Mouse (Mus musculus) left cerebral cortex, adult 18-20 months (tissue): ENCODE results near the gene Lime1. TPM values are rescaled to one million over a fixed set of nuclear protein-coding genes. Genes with fewer than 3 reads are reported as not detected.

Source experiments
- DNase-seq, 2 experiments: peaks; one replicate each; pipeline ENCODE4 v3.0.0; 2021 to 2022; ENCODE audit warnings: low spot score in 2 of 2, mixed read lengths in 1 of 2
- total RNA-seq, 2 experiments: library from RNA; stranded (reverse); gene quantifications; 2 replicates each; pipeline ENCODE4 v1.2.3; 2021

Gene Lime1
- total RNA-seq, 2 experiments from 2014 or later: 34.4 to 35.6 TPM

DNA sequence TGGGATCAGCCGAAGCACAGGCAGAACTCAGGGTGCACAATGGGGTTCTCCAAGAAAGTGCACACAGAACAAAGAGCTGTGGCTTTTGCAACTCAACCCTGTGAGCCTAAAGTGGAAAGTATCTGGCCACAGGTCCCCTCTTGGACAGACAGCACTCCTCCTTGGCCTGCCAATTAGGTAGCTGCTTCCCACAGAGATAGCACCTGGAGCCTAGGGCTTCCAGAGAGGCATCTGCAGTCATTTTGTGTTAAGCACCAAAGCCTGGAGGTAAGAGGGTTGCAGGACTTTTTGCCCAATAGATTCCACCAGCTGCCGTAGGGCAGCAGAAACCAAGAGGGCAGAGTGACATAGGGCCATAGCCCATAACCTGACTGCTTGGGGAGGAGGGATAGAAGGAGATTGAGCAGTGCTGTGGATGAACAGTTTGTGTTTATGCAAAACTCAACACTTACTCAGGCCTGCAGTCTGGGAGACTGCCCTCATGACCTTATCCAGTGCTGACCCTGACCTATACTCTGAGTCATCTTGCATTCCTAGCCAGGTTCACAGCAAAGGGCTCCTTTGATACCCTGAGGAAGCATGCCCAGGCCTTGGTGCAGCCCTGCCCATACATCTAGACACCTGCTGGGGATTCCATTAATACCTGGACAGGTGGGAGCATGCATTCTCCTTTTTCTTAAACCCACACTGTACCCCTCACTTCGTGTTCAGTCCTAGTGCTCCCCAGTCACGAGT is 10.4 kb downstream of the Lime1 start:
- DNase-seq: no peak

DNA sequence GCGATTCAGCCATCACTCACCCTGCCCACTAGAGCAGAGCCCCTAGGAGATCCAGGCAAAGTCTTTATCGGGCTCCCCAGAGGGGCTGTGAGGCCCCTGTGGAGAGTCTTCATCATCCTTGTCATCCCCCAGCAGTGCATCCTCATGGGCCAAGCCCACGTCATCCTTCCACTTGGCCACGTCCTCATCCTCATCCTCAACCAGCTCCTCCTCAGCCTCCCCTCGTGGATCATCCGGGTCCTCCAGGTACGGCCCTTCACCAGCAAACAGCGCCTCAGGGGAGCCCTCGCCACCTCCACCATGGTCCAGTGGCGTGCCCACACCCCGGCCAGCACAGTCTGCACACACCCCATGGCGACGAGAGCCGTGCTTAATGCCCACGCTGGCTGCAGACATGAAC is 11.1 kb downstream of the Lime1 start:
- DNase-seq: no peak

DNA sequence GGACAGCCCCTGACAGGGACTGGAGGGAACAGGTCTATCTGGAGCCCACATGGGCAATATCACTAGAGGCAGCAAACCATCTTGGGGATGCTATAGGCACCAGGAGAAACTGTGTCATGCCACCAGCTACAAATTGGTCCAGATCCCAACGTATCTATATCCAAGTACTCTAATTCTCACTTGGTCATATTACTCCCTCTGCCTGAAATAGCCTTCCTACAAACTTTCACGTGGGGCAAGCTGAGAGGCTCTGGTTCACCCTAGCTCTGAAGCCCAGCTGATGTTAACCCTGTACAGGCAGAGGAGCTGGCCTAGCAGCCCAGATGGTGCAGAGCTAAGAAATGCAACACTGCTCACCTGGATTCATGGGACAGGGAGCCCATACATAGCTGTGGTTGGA is 11.7 kb downstream of the Lime1 start:
- DNase-seq: no peak

DNA sequence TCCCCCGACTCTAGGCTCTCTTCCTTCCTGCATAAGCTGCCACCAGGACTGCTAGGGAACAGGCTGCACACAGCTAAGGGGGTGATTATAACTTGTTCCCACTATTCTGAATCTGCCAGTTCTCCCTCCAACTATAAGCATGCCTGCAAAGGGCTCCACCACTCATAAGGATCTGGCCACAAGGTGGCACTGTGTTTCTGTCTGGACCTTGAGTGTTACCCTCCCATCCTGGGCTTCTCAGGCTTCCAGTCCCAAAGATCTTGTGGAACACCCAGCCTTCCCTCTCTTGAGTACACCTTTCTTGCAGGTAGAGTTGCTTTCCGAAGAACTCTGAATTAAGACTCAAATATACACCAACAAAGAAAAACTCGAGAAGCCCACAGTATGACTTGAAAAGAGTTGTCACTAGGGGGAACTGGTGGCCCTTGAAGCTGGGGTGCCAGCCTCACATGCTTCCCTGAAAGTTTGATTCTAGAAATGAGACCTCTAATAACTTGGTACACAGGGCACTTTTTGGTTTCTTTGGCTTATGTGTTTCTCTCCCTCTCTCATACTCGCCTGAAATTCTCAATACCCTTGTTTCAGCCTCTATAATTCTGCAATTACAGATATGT is 12.8 kb downstream of the Lime1 start:
- DNase-seq: peak; percentile 87 to 94

DNA sequence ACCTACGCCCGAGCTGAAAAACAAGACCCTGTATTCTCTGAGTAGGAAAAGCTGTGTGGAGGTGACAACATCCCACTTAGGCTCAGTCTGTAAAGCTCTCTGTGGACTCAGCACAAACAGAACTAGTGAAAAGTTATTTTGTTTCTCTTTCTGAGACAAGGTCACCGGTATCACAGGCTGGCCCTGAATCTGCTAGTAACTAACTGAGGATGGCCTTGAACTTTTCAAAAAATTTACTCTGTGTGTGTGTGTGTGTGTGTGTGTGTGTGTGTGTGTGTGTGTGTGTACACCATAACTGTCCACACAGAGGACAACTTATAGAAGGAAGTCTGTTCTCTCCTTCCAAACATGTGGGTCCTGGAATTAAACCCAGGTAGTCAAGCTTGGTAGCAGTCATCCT is 14.2 kb downstream of the Lime1 start:
- no peak for DNase-seq

DNA sequence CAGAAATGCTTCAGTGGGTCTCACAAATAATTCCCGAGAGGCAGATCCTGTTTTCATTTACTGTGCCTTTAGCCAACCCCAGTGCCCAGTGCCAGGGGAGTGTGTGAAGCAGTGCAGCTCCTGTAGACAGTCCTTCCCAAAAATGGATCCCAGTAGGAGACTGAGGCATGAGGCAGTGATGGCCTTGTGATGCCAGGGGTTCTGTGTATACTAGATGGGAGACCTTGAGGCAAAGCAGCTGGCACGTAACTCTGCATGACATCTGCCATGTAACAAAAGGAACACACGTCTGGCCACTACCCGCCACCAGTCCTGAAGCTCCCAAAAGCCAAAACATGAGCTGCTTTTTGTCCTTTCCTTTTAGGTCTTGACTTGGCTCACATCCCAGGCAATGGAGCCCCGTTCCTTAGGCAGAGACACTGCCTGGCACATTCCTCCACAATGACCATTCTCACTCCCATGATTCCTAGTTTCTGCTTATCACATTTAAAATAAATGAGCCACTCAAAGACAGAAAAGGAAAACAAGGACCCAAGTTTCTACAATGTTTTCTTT is 17.4 kb downstream of the Lime1 start:
- DNase-seq: no peak

DNA sequence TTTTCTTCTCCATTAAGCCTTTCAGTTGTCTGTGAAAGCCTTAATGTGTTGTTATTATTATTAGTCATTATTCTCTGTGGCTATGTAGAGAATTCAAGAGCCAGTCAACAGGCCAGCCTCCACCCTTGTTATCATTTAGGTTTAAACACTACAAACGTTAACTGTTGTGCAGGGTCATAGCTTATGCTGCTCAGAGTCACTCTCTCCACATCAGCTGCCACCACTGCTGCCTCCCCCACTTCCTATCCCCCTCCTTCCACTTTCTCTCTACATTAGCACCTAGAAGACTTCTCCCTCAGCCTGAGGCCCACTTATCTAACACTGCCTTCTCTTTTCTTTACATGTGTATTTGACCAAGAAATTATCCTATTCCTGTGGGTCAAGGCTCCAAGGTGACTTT is 21.6 kb downstream of the Lime1 start:
- DNase-seq: no peak

DNA sequence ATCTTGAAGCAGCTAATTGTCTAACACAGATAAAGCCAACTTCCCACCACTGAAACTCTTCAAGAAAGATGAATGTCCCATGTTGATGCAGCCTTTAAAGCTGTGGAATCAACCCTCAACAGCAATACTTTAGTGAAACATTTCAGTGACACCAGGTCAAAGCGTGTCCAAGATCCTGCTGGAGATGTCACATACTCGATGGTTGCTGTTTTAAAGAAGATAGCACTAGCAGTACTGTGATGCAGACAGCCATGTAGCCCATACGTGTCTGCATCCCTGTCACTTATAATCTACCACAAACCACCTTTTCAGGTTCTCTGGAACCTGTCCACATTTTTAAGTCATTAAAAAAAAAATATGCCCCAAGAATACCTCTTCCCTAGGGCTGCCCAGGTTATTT is 23.8 kb downstream of the Lime1 start:
- no peak for DNase-seq

DNA sequence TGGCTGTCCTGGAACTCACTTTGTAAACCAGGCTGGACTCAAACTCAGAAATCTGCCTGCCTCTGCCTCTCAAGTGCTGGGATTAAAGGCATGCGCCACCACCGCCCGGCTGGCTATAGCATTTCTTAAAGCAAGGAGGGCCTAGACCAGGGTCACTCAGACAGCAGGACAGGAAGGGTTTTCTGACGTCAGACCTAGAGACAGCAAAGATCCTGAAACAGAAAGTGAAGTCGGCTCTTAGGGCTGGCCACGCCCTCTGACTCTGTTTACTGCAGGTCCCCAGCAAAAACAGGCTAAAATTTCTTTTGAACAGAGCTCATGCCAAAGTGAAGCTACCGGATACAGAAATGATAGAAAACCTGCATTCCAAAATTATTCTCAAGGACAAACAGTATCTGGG is 29.8 kb downstream of the Lime1 start:
- DNase-seq: no peak

DNA sequence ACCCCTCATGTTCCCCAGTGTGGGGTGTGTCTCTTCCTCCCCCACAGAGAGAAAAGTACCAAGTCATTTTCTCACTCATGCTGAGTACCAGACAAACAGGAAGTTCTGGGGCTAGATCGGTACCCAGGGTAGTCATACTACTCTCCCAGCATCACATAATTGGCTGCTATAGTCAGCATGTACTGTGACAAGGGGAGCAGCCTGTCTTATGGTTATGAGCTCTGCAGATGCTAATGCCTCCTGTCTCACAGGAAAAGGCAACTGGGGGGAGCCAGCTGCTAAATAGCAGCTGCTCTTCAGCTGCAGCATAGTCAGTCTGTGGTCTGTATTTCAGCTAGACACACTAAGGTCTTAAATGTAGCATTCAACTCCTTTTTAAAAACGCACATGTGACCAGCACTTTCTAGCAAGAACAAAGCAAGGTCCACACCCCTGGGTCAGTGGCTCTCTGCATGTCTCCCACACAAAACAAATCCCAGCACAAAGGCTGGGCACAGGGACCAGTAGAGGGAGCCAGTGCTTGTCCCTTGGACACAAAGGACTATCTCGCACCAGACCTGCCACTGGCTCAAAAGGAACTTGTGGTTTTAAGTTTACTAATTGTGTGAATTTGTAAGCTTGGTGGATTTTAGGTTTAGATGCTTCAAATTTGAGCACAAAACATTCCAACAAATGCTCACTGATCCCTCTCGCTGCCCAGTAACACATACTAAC is 31.0 kb downstream of the Lime1 start:
- peak; percentile 55 to 65 for DNase-seq

DNA sequence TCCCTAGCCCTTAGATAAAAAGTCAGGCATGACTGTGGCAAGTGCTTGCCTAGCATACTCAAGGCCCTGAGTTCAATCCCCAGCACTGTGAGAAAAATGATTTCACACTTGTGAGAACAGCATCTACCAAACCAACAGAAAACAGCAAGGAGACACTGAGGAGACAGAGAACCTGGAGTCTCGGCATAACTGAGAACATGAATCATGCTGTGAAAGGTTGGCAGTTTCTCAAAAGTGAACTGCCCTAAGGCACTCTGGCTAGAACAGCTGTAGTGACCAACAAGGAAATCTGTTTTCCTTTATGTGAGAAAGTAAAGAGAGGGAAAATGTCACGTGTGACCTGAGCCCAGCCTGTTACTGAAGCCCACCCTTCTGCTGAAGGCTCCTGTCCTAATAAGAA is 33.3 kb downstream of the Lime1 start:
- DNase-seq: no peak

DNA sequence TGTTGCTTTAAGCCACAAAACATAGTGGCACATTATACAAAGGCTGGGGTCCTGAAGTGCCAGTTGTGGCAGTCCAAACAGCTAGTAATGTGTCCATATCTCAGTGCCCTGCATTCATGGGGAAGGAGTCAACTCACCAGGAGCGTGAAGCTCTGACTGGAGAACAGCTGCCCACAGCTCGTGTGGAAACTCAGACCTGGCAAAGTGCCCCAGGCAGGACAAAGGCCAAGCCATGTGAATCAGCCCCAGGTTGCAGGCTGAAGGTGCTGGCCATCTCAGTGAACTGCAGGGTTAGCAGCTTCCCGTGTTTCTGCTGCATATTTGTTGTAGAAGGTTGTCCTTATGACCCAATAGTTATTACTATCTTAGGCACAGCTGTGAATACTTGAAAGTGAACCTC is 36.1 kb downstream of the Lime1 start:
- no peak for DNase-seq

DNA sequence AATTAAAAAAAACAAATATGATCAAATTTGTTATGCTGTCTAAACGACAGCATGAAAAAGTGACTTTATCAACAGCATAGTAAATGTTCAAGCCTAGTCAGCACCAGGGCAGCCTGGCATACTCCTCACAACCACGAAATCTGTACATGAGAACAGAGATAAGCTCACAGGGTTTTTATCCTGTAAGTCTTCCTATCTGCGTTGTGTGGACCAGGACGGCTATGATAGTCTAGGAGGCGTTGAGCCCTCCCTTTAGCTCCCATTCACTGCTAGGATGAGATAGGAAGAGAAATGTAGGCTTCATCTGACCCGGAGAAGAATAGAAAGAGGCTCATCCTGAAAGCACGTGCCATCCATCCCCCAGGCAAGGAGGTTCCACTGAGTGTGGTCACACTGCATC is 39.5 kb downstream of the Lime1 start:
- no peak for DNase-seq

DNA sequence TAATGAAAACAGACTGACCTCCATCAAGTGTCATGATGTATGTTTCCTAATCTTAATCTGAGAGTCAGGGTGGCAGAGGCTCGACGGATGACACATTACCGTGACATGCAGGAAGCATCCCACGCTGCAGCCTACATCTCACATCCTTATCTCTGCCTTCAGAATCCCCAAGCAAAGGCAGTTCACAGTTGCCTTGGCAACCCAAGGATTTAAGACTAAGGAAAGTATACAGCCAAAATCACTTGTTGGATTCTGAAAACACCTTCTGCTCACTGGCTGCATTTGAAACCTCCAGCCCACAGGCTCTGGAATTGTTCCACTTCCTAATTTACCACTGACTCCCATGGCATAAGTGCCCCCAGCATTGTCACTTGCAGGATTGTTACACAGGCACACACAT is 40.5 kb downstream of the Lime1 start:
- peak; percentile 55 to 65 for DNase-seq

DNA sequence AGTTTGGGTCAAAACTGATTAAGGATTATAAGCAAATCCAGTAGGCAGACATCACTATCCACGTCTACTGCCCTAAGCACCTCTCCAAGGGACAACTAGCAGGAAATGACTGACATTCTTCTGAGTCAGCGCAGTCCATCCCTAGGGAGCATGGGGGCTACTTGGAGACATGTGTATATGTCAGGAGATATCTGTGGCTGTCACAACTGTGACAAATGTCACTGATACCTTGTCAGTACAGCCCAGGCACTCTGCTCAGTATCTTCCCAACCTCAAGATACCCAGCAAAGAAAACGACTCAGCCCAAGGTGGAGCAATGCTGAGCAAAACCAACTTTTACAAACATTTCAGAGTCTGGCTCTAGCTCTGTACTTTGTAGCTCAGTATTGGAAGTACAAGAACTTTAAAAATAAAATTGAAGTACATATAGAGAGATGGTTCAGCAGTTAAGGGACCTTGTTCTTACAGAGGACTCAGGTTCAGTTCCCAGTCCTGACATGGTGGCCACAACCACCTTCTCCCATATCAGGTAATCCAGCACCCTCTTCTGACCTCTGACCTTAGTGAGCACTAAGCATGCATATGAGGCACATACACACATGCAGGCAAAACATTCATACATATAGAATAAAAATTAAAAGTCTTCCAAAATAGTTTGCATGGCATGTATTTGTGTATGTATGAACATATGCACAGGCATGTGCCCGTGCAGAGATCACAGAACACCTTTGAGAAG is 41.2 kb downstream of the Lime1 start:
- no peak for DNase-seq

DNA sequence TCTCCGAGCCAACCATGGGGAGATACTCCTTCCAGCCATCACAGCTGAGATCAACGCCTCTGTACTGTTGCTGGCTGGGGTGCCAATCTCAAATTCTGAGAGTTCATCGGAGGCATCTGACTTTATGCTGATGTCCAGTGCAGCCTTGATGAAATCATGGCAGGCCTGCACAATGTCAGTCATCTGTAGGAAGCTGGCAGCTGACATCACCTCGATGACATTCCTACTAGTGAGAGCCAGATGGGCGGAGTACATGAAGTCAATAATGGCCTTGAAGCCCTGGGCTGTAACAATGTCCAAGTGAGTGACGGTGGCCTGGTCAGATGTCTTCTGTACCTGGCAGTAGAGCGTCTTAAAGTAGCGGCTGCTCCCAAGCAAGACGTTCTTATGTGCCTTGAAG is 44.0 kb downstream of the Lime1 start:
- no peak for DNase-seq

Other genes starting within 250 kb of the Lime1 start
- gene Kcnq2, start 244.8 kb upstream of the Lime1 start, total RNA-seq: 100 to 1,000 TPM; 264 to 274 TPM
- gene Eef1a2, start 223.1 kb upstream of the Lime1 start, total RNA-seq: 1,000 to 10,000 TPM; 1,361 to 1,429 TPM
- gene Ppdpf, start 192.8 kb upstream of the Lime1 start, total RNA-seq: 10 to 100 TPM; 74.7 to 76.8 TPM
- not detected for gene Ptk6, start 177.3 kb upstream of the Lime1 start, total RNA-seq
- under 1 TPM; 0.33 to 0.46 TPM for gene Srms, start 166.9 kb upstream of the Lime1 start, total RNA-seq
- gene Fndc11, start 160.1 kb upstream of the Lime1 start, total RNA-seq: not detected
- 1 to 10 TPM; 2.7 to 3.2 TPM for gene Helz2, start 138.1 kb upstream of the Lime1 start, total RNA-seq
- 10 to 100 TPM; 23.9 to 25.8 TPM for gene Gmeb2, start 92.0 kb upstream of the Lime1 start, total RNA-seq
- gene Stmn3, start 65.6 kb upstream of the Lime1 start, total RNA-seq: 100 to 1,000 TPM; 647 to 666 TPM
- gene Rtel1, start 60.3 kb upstream of the Lime1 start, total RNA-seq: 10 to 100 TPM; 24.9 to 34.5 TPM
- gene Zgpat, start 15.2 kb upstream of the Lime1 start, total RNA-seq: 10 to 100 TPM; 66.0 to 67.6 TPM
- 10 to 100 TPM; 43.9 to 48.5 TPM for gene Arfrp1, start 14.7 kb upstream of the Lime1 start, total RNA-seq
- gene Zbtb46, start 79.3 kb downstream of the Lime1 start, total RNA-seq: 10 to 100 TPM; 13.8 to 15.3 TPM
- gene Abhd16b, start 113.1 kb downstream of the Lime1 start, total RNA-seq: not detected
- 10 to 100 TPM; 77.5 to 82.8 TPM for gene Tpd52l2, start 117.1 kb downstream of the Lime1 start, total RNA-seq
- 100 to 1,000 TPM; 299 to 304 TPM for gene Dnajc5, start 140.4 kb downstream of the Lime1 start, total RNA-seq
- 10 to 100 TPM; 51.5 to 70.2 TPM for gene Uckl1, start 204.8 kb downstream of the Lime1 start, total RNA-seq
- 10 to 100 TPM; 57.5 to 60.3 TPM for gene Prpf6, start 211.8 kb downstream of the Lime1 start, total RNA-seq
- gene Zfp512b, start 212.7 kb downstream of the Lime1 start, total RNA-seq: 10 to 100 TPM; 70.4 to 77.9 TPM
- 10 to 100 TPM; 20.8 to 23.5 TPM for gene Samd10, start 219.1 kb downstream of the Lime1 start, total RNA-seq